Mouse (Mus musculus): ENCODE data around the gene Polr2g.

Gene Polr2g

DNA sequence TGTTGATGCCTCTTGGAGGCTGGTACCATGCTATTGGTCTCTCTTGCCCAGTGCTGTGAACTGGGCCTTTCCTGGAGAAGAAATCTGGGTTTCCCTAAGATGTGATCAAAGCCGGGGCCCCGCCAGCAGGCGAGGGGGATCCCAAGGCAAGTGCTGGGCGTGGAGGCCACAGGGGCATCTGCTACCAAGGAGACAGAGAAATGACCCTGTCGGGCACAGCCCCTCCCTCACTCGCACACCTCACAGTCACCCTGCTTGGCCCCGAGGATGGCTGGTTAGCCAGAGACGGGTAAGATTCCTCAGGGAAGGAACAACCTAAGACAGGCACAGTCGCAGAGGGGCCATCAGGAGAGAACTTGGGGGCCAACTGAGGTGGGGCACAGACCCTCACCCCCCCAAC is 32.8 kb downstream of the Polr2g start:
- in situ Hi-C loops (cut with MboI, MseI) = no loop called here

DNA sequence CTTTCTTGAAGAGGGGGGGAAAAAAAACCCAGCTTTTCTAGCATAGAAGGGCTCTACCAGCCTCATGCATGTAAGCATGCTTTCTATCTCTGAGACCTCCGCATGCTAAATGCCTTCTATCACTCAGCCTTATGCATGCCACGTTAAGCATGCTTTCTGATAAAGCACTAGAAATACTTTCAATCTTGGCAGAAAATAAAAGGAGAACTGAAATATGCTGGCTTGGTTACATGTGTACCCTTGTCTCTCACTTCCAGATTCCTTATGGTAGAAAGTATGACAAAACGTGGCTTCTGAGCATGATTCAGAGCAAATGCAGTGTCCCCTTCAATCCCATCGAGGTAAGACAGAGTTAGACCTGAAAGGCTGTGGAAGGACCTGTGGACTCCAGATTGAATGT is 35.1 kb downstream of the Polr2g start:
- in situ Hi-C loops (cut with MboI, MseI) = no loop called here

DNA sequence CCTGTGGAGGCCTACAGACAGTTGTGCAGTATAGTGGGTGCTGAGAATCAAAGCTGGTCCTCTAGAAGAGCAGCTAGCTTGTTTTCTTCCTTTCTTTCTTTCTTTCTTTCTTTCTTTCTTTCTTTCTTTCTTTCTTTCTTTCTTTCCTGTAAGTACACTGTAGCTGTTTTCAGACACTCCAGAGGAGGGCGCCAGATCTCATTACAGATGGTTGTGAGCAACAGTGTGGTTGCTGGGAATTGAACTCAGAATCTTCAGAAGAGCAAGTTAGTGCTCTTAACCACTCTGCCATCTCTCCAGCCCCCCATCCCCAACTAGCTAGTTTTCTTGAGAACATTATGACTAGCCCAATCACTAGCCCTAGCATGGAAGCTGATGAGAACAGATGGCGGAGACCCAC is 37.6 kb downstream of the Polr2g start:
- in situ Hi-C loops (cut with MboI, MseI) = no loop called here

DNA sequence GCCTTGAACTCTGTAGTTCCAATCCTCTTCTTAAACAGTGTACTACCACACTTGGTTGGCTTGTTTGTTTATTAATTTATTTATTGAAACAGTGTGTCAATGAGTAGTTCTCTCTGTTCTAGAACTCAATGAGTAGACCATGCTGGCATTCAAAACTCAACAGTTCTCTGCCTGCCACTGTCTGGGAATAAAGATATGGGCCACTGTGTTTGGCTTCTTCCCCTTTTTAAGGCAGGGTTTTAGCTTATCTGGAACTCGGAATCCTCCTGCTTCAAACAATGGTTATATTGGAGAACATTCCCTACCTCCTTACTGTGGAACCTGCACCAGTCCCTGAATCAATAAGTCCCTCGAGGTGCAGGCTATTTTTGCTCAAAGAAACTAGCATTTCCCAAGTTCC is 39.5 kb downstream of the Polr2g start:
- in situ Hi-C loops (cut with MboI, MseI) = no loop called here

DNA sequence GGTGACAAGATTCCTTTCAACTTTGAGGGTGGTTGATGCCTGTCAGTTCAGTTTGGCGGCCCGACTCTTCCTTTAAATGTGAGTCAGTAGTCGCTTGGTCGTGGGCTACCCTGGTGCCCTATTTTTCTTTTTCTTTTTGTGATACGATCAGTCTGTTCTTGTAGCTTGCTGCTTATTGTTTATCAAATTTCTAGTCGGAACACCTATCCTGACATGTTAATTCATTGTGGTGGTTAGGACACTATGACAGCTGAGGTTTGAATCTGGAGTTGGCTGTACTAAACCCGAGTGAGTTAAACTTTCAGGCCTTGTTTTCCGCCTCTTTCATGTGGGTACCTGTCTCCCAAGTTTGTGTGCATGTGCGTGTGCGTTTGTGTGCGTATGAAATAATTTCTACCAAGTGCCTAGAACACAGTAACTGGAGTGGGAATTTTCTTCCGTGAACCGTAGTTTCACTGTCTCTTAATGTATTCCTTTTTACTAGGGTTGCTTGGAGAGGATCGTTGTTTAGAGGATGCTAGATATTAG is 40.8 kb downstream of the Polr2g start:
- in situ Hi-C loops (cut with MboI, MseI) = no loop called here

DNA sequence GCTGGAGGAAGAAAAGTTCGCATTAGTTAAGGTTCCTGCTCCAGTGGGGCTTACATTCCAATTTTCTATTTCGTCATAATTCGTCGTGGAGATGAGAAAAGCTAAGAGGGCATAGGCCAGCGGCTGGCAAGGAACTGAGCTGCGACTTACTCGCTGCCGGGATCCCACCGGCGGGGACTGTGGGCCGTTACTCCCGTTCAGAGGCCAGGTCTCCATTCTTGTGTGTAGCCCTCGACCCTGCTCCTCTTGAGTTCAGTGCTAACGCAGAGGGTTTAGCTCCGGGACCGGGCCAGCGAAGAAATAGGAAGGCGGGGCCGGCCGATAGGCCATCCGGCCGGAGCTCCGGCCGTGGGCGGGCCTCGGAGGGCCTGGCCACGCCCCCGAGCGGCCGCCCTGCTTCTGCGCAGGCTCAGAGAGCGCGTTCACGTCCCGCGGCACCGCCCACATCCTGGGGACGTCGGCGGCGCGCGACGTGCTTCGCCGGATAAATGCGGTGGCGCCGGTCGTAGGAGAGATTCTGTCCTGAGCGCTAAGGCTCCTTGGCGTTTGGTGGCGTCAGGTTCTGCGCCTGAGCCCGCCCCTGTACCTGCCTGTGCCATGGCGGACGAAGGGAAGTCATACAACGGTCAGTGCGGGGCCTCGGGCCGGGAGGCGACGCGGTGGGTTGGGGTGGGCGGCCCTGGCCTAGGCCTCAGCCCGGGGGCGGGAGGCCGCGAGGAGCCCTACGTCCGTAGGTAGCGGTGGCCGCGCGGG is 41.6 kb downstream of the Polr2g start, which contains the start of gene Nxf1:
Gene Nxf1 (plus strand): TSS at position 439 of the 753 bp plus-strand sequence.
- in situ Hi-C loops (cut with MboI, MseI) = no loop called here

DNA sequence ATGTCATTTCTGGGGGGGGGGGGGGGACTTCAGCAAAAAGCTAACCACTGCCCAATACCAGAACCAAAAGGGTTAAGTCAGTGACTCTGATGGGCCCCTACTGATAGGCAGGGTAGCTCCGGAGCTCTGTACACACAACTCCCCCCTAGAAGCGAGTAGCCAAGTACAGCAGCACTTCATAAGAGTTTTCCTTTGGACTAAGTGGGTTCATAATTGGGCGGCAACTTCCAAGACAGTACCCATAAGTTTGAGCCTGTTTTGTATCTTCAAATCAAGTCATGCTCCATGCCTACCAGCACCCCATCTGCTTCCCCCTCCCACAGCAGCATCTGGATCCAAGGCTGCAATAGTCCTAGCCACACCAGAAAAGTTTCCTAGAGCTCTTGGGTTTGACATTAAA is 42.7 kb downstream of the Polr2g start:
- in situ Hi-C loops (cut with MboI, MseI) = no loop called here

DNA sequence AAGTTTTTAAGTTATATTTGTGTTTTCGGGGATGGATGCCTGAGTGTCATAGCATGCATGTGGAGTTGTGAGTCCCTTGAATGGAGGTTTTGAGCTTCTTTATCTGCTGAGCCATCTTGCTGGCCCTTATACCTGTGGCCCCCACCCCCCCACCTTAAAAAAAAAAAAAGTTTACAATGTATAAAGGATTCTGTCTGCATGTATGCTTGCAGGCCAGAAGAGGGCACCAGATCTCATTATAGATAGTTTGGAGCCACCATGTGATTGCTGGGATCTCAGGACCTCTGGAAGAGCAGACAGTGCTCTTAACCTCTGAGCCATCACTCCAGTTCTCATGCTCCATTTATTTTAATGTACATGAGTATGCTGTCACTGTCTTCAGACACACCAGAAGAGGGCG is 51.0 kb downstream of the Polr2g start:
- in situ Hi-C loops (cut with MboI, MseI) = loop anchor here in 1 of 2 experiments (5.0 kb wide), 1 partner anchor 65 kb away; no protein-coding TSS in a partner anchor

DNA sequence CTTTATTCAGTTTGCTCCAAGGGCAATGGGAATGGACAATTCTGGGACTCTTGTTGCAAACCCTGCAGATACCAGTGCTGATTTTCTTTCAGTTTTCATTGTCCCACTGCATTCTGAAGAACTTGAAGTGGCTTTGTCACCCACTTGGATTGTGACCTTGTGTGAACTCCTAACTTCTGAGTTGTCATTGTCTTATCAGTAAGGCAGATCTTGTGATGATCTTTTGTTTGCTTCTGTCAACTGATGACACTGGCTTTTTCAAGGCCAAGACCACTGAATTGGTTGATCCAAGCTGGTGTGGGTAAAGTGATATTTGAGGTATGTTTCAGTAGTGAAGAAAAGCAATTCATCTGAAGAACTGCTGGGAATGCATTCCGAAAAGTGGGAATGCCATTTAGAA is 53.0 kb downstream of the Polr2g start:
- in situ Hi-C loops (cut with MboI, MseI) = loop anchor here in 1 of 2 experiments (5.0 kb wide), 1 partner anchor 67 kb away; no protein-coding TSS in a partner anchor
